Mouse (Mus musculus) stomach, postnatal 0 days (tissue): ENCODE measurements at regions not wholly inside any gene's neighbourhood (a gene's known extent, or its start where the extent isn't known, plus 50 kb on each side); places are given as distances from the start of the nearest gene placed in this dataset.

Experiments used
- ATAC-seq: fragments of 200-750 bp; cut with Nextera tagmentation; 2 replicates; pipeline ENCODE4 v1.8.0; 2017; ENCODE audit not compliant: low FRiP score, low TSS enrichment
- DNase-seq: peaks from one replicate; pipeline ENCODE4 v3.0.0-alpha.2; 2016; ENCODE audit warnings: low spot score
- H3K27ac ChIP-seq: fragments of 300-500 bp; sonication (generic); replicated peaks from 2 replicates; pipeline ENCODE4 v1.5.1; 2014; ENCODE audit warnings: mild to moderate bottlenecking, control low read depth
- H3K27me3 ChIP-seq: fragments of 300-500 bp; sonication (generic); 2 replicates; pipeline ENCODE4 v1.6.1; 2014; ENCODE audit warnings: low read length; ENCODE audit not compliant: control insufficient read depth, insufficient read depth
- H3K36me3 ChIP-seq: fragments of 300-500 bp; sonication (generic); 2 replicates; pipeline ENCODE4 v1.6.1; 2014; ENCODE audit warnings: low read length, mixed read lengths; ENCODE audit not compliant: control insufficient read depth, insufficient read depth
- H3K4me1 ChIP-seq: fragments of 300-500 bp; sonication (generic); replicated peaks from 2 replicates; pipeline ENCODE4 v1.6.1; 2014; ENCODE audit warnings: antibody characterized with exemption; ENCODE audit not compliant: control insufficient read depth, insufficient read depth
- H3K4me2 ChIP-seq: fragments of 300-500 bp; sonication (generic); replicated peaks from 2 replicates; pipeline ENCODE4 v1.6.1; 2014; ENCODE audit warnings: low read depth, mild to moderate bottlenecking, control low read depth, moderate library complexity
- H3K4me3 ChIP-seq: fragments of 300-500 bp; sonication (generic); 2 replicates; pipeline ENCODE4 v1.5.1; 2014; ENCODE audit warnings: low read depth, low read length, control low read depth
- H3K9ac ChIP-seq: fragments of 300-500 bp; sonication (generic); 2 replicates; pipeline ENCODE4 v1.6.1; 2014; ENCODE audit warnings: mild to moderate bottlenecking, low read length, control low read depth, mixed read lengths
- H3K9me3 ChIP-seq: fragments of 300-500 bp; sonication (generic); 2 replicates; pipeline ENCODE4 v1.6.1; 2016; ENCODE audit warnings: low read length; ENCODE audit not compliant: control insufficient read depth
- CTCF ChIP-seq: IDR thresholded peaks from 2 replicates; pipeline ENCODE4 v1.5.1; 2016; ENCODE audit warnings: antibody characterized with exemption, low read depth, mild to moderate bottlenecking, moderate library complexity
- EP300 ChIP-seq: optimal IDR thresholded peaks from 2 replicates; pipeline ENCODE3; 2016; ENCODE audit warnings: antibody characterized with exemption
- WGBS: fragments of 180-500 bp; shearing (Covaris S2); extraction: QIAGEN DNeasy Blood & Tissue Kit; methylation state at CpG from one replicate; pipeline ENCODE4 v1.1.7; 2014; 5-methylcytosine and 5-hydroxymethylcytosine counted together

GRCm38 (mm10) chr9:31794911-31795310, 118.4 kb downstream of the Barx2 start:
- ATAC-seq (no peak), DNase-seq (no peak)
- no peak overlapping the region for H3K9ac ChIP-seq
- no peaks in the 10 kb centered on the region for H3K27me3 ChIP-seq
- H3K27ac ChIP-seq, result no peak overlapping the region
- 98% methylated on average over 2 of the region's 2 CpGs for WGBS
- H3K36me3 ChIP-seq, result no peaks in the 10 kb centered on the region
- H3K4me1 ChIP-seq, result no peaks in the 10 kb centered on the region
- TF ChIP-seq CTCF (no peak), EP300 (no peak)
- no peaks in the 10 kb centered on the region for H3K9me3 ChIP-seq
- no peak overlapping the region for H3K4me2 ChIP-seq
- no peak overlapping the region for H3K4me3 ChIP-seq

GRCm38 (mm10) chr9:31775956-31776355, 137.3 kb downstream of the Barx2 start:
- Histone ChIP-seq H3K4me3 (no peak overlapping the region), H3K9ac (no peak overlapping the region), H3K27ac (no peak overlapping the region), H3K4me1 (no peaks in the 10 kb centered on the region), H3K36me3 (no peaks in the 10 kb centered on the region), H3K4me2 (no peak overlapping the region), H3K9me3 (no peaks in the 10 kb centered on the region), H3K27me3 (no peaks in the 10 kb centered on the region)
- DNase-seq, result no peak
- no peak for ATAC-seq
- WGBS, result 70% methylated on average over 3 of the region's 3 CpGs
- TF ChIP-seq CTCF (no peak), EP300 (no peak)

GRCm38 (mm10) chr9:31765401-31765800, 147.9 kb downstream of the Barx2 start:
- H3K9me3 ChIP-seq, result no peaks in the 10 kb centered on the region
- H3K27me3 ChIP-seq, result no peaks in the 10 kb centered on the region
- H3K4me3 ChIP-seq, result no peak overlapping the region
- no peaks in the 10 kb centered on the region for H3K4me1 ChIP-seq
- H3K36me3 ChIP-seq, result no peaks in the 10 kb centered on the region
- H3K9ac ChIP-seq, result no peak overlapping the region
- H3K27ac ChIP-seq, result no peak overlapping the region
- no peak overlapping the region for H3K4me2 ChIP-seq
- DNase-seq (no peak), ATAC-seq (no peak)
- TF ChIP-seq EP300, result no peak
- no peak for TF ChIP-seq CTCF
- 72% methylated on average over 4 of the region's 4 CpGs for WGBS

- WGBS, result 60% methylated on average over 6 of the region's 6 CpGs
- Histone ChIP-seq H3K9me3 (no peaks in the 10 kb centered on the region), H3K4me1 (no peaks in the 10 kb centered on the region), H3K4me3 (no peak overlapping the region), H3K27ac (no peak overlapping the region), H3K4me2 (no peak overlapping the region), H3K27me3 (no peaks in the 10 kb centered on the region), H3K9ac (no peak overlapping the region), H3K36me3 (no peaks in the 10 kb centered on the region)
- ATAC-seq (no peak), DNase-seq (no peak)
- TF ChIP-seq CTCF (no peak), EP300 (no peak)
Observed at GRCm38 (mm10) chr9:31757894-31758561, 155.2 kb downstream of the Barx2 start.

GRCm38 (mm10) chr9:31730443-31730842, 182.8 kb downstream of the Barx2 start:
- DNase-seq, result no peak
- TF ChIP-seq CTCF, result no peak
- no peak for TF ChIP-seq EP300

GRCm38 (mm10) chr9:31719309-31719708, 194.0 kb downstream of the Barx2 start:
- H3K36me3 ChIP-seq, result no peaks in the 10 kb centered on the region
- H3K4me3 ChIP-seq, result no peak overlapping the region
- H3K4me2 ChIP-seq, result no peak overlapping the region
- no peak overlapping the region for H3K27ac ChIP-seq
- no peaks in the 10 kb centered on the region for H3K9me3 ChIP-seq
- no peak overlapping the region for H3K9ac ChIP-seq
- TF ChIP-seq EP300 (no peak), CTCF (peak; percentile 41)
- 66% methylated on average over 6 of the region's 6 CpGs for WGBS
- H3K4me1 ChIP-seq, result no peaks in the 10 kb centered on the region
- ATAC-seq, result no peak
- no peaks in the 10 kb centered on the region for H3K27me3 ChIP-seq
- DNase-seq, result no peak

More at GRCm38 (mm10) chr9:31730443-31730842, 182.8 kb downstream of the Barx2 start:
- no peaks in the 10 kb centered on the region for H3K27me3 ChIP-seq
- no peak overlapping the region for H3K27ac ChIP-seq
- no peak overlapping the region for H3K9ac ChIP-seq
- no peak overlapping the region for H3K4me2 ChIP-seq
- H3K4me1 ChIP-seq, result no peaks in the 10 kb centered on the region
- no peak overlapping the region for H3K4me3 ChIP-seq
- no peaks in the 10 kb centered on the region for H3K36me3 ChIP-seq
- no peak for ATAC-seq
- no peaks in the 10 kb centered on the region for H3K9me3 ChIP-seq
